Comparison of ENCODE assay signal across 8 mouse cellular contexts in genomic region chr11:31637788-31638373, GRCm38 (mm10). TPM values are rescaled to one million over a fixed set of nuclear protein-coding genes. Genes with fewer than 3 reads are reported as not detected.
DNase-seq lines count a peak whose midpoint lies in the region; ATAC-seq lines count a peak whose summit lies in the region.

No protein-coding gene starts in this region.

- H3K4me3 ChIP-seq in forebrain, embryonic 10.5 days: no peak overlapping the region
- H3K4me3 ChIP-seq in lung, embryonic 16.5 days (ENCODE audit: low read length): no peak overlapping the region

- H3K9me3 ChIP-seq in forebrain, embryonic 10.5 days: no peaks in the 10 kb centered on the region
- H3K9me3 ChIP-seq in lung, embryonic 16.5 days (ENCODE audit: control insufficient read depth, low read length): no peaks in the 10 kb centered on the region

- H3K4me2 ChIP-seq in lung, embryonic 16.5 days (ENCODE audit: low read depth, low read length): no peak overlapping the region

- H3K4me1 ChIP-seq in forebrain, embryonic 10.5 days: no peaks in the 10 kb centered on the region
- no peaks in the 10 kb centered on the region for H3K4me1 ChIP-seq in lung, embryonic 16.5 days (replicated peaks; ENCODE audit: control insufficient read depth, insufficient read depth, low read length)

- intact Hi-C loops in heart, postnatal 14 days (cut with DNase I): loop anchor here (1.0 kb wide), 1 partner anchor 390 kb away; no protein-coding TSS in a partner anchor

- peak; percentile 77 for ATAC-seq in lung, embryonic 16.5 days (ENCODE audit: low read depth)

- no peaks in the 10 kb centered on the region for H3K27me3 ChIP-seq in forebrain, embryonic 10.5 days (ENCODE audit: poor library complexity, severe bottlenecking)
- H3K27me3 ChIP-seq in lung, embryonic 16.5 days (ENCODE audit: control insufficient read depth, insufficient read depth, low read depth, low read length): no peaks in the 10 kb centered on the region

- peak; percentile 73 for DNase-seq in ES-CJ7 (ENCODE audit: low read depth, low spot score)
- DNase-seq in c-Kit-positive CD71-positive TER-119-negative erythroid progenitor cells, embryonic 14.5 days (ENCODE audit: low read depth): peak; percentile 33
- DNase-seq in forebrain, embryonic 10.5 days (ENCODE audit: extremely low spot score, low spot score): peak; percentile 77
- peak; percentile 80 to 88 for DNase-seq in heart, postnatal 14 days
- peak; percentile 86 to 87 for DNase-seq in kidney, postnatal 4 days
- DNase-seq in ovary, postnatal 36 days (ENCODE audit: low spot score): peak; percentile 76
- DNase-seq in thymus, postnatal 25 days: peak; percentile 59

- H3K36me3 ChIP-seq in forebrain, embryonic 10.5 days (replicated peaks): no peaks in the 10 kb centered on the region
- no peaks in the 10 kb centered on the region for H3K36me3 ChIP-seq in lung, embryonic 16.5 days (ENCODE audit: control insufficient read depth, insufficient read depth, low read length)

- H3K9ac ChIP-seq in lung, embryonic 16.5 days (ENCODE audit: low read length): no peak overlapping the region

- WGBS in forebrain, embryonic 10.5 days: 31% methylated on average over 10 of the region's 10 CpGs
- 26% methylated on average over 10 of the region's 10 CpGs for WGBS in lung, embryonic 16.5 days

- H3K27ac ChIP-seq in forebrain, embryonic 10.5 days: no peak overlapping the region
- H3K27ac ChIP-seq in lung, embryonic 16.5 days (ENCODE audit: low read length): no peak overlapping the region

RNA-seq across cellular contexts. Expression of gene Bod1, which starts 33.8 kb away (rescaled TPM):
- 120 and 124 TPM in 2 replicates for polyA plus RNA-seq in forebrain, embryonic 10.5 days (2016; fragmentation: Nextera tagmentation; extraction: Ambion mirVana)
- 10 to 100 TPM; 88.9 to 98.9 TPM for total RNA-seq in heart, postnatal 14 days (2021)
- 68.8 and 73.1 TPM in 2 replicates for polyA plus RNA-seq in lung, embryonic 16.5 days (2015; fragmentation: Nextera tagmentation; extraction: Ambion mirVana)

Comparison
In these comparisons a context has a peak if more than half of its experiments do, and no peak if none do; other contexts are left out.
1. DNase-seq: peak in every context shown above with its lines; median percentile 86 in kidney, postnatal 4 days; 84 in heart, postnatal 14 days; 77 in forebrain, embryonic 10.5 days; 76 in ovary, postnatal 36 days; 73 in ES-CJ7; 59 in thymus, postnatal 25 days; 33 in c-Kit-positive CD71-positive TER-119-negative erythroid progenitor cells, embryonic 14.5 days.